11 mouse cellular contexts compared by ENCODE assay signal in the genomic region with DNA sequence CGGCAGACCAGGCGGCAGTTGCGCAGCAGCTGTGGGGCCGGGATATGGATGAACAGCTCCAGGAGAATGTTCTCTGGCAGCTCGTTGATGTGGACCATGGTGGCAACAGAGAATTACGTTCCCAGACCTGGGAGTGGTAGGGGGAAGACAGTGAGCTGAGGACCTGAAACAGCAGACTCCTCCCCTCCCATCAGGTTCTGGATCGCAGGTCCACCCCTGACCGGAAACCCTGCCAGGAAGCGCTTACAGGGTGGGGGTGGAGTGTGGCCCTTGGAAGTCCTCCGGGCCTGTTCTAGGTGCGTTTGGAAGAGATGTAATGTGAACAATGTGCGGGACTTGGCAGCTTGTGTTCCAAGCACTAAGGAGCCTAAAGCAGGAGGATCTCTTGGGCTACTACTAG. TPM values are rescaled to one million over a fixed set of nuclear protein-coding genes. Genes with fewer than 3 reads are reported as not detected.
DNase-seq lines count a peak whose midpoint lies in the region; ATAC-seq and TF ChIP-seq lines count a peak whose summit lies in the region.
"Had no signal": no experiment of that assay in that cellular context is flagged by ENCODE, and none has a peak within 500 bp of the region (broad histone marks: within the 10 kb centered on the region; RNA-seq: fewer than 3 reads in every experiment).

No protein-coding gene starts in this region.

- no peak overlapping the region for H3K9ac ChIP-seq in heart, embryonic 14.5 days (ENCODE audit: low read length)
- H3K9ac ChIP-seq in lung, postnatal 0 days (replicated peaks; ENCODE audit: low read depth) = no peak overlapping the region
- H3K9ac ChIP-seq: forebrain, embryonic 12.5 days had no signal

- TF ChIP-seq EP300 in lung, postnatal 0 days (IDR thresholded peaks at IDR 0.05) = no peak

- no peaks in the 10 kb centered on the region for H3K9me3 ChIP-seq in heart, embryonic 14.5 days (ENCODE audit: control insufficient read depth, low read length)
- H3K9me3 ChIP-seq in lung, postnatal 0 days (ENCODE audit: low read length) = no peaks in the 10 kb centered on the region
- H3K9me3 ChIP-seq in limb, embryonic 10.5 days (replicated peaks) = no peaks in the 10 kb centered on the region
- H3K9me3 ChIP-seq: forebrain, embryonic 12.5 days had no signal

- no peak for DNase-seq in heart, postnatal 36 days
- DNase-seq in lung, postnatal 0 days (ENCODE audit: low spot score) = no peak
- no peak for DNase-seq in lung, postnatal 4 days
- no peak for DNase-seq in limb, embryonic 10.5 days (ENCODE audit: low spot score)
- DNase-seq in spleen, postnatal 10 days (ENCODE audit: low spot score in 2 of 2) = no peak
- DNase-seq: midbrain, embryonic 14.5 days had no signal

- intact Hi-C loops in heart, postnatal 36 days (cut with DNase I) = loop anchor here (10.0 kb wide), 1 partner anchor 1015 kb away; a partner anchor contains a TSS

- no peaks in the 10 kb centered on the region for H3K27me3 ChIP-seq in heart, embryonic 14.5 days (ENCODE audit: control insufficient read depth, insufficient read depth, low read length)
- no peaks in the 10 kb centered on the region for H3K27me3 ChIP-seq in lung, postnatal 0 days (replicated peaks; ENCODE audit: insufficient read depth, low read length)
- no peaks in the 10 kb centered on the region for H3K27me3 ChIP-seq in limb, embryonic 10.5 days (ENCODE audit: low read depth, poor library complexity, severe bottlenecking)
- H3K27me3 ChIP-seq: forebrain, embryonic 12.5 days had no signal

- H3K4me2 ChIP-seq in heart, embryonic 14.5 days (ENCODE audit: low read length) = 0 out of 2 replicates have a peak overlapping the region, but pooled peaks have one; percentile 3
- H3K4me2 ChIP-seq in lung, postnatal 0 days (replicated peaks; ENCODE audit: low read depth, low read length) = no peak overlapping the region
- H3K4me2 ChIP-seq: forebrain, embryonic 12.5 days had no signal

- H3K4me1 ChIP-seq in heart, embryonic 14.5 days (ENCODE audit: control insufficient read depth in 2 of 2, insufficient read depth in 2 of 2, low read length in 2 of 2) = peaks cover 3 to 5% of the 10 kb centered on the region in 2 experiments; a peak in 2 of 4 replicates
- H3K4me1 ChIP-seq in lung, postnatal 0 days (ENCODE audit: insufficient read depth, low read depth, low read length) = no peaks in the 10 kb centered on the region
- H3K4me1 ChIP-seq in limb, embryonic 10.5 days = peaks cover 31% of the 10 kb centered on the region

- TF ChIP-seq CTCF in lung, postnatal 0 days (IDR thresholded peaks at IDR 0.05) = no peak

- H3K36me3 ChIP-seq in heart, embryonic 14.5 days (ENCODE audit: control insufficient read depth, insufficient read depth, low read length) = peaks cover 44% of the 10 kb centered on the region
- peaks cover 4% of the 10 kb centered on the region; the same call in 1 of the 2 replicates for H3K36me3 ChIP-seq in lung, postnatal 0 days (ENCODE audit: insufficient read depth, low read length)
- peaks cover 29% of the 10 kb centered on the region for H3K36me3 ChIP-seq in limb, embryonic 10.5 days

- WGBS in heart, embryonic 14.5 days = 40% methylated on average over 12 of the region's 12 CpGs
- WGBS in lung, postnatal 0 days = 55% methylated on average over 12 of the region's 12 CpGs
- WGBS in limb, embryonic 10.5 days = 49% methylated on average over 12 of the region's 12 CpGs

- H3K4me3 ChIP-seq in heart, embryonic 14.5 days (ENCODE audit: control insufficient read depth in 1 of 2, insufficient read depth in 1 of 2, low read depth in 1 of 2, low read length in 2 of 2) = no peak overlapping the region
- no peak overlapping the region for H3K4me3 ChIP-seq in lung, postnatal 0 days (ENCODE audit: low read depth, low read length)
- H3K4me3 ChIP-seq in limb, embryonic 10.5 days = no peak overlapping the region
- H3K4me3 ChIP-seq: forebrain, embryonic 12.5 days had no signal

- no peak for ATAC-seq in heart, embryonic 14.5 days (ENCODE audit: insufficient number of reproducible peaks, insufficient read depth, low FRiP score, low read depth)
- ATAC-seq in lung, postnatal 0 days = no peak
- ATAC-seq in erythroid progenitor cell, adult 5-6 weeks (replicated peaks; ENCODE audit: low FRiP score, poor library complexity, severe bottlenecking) = no peak

- no peak overlapping the region for H3K27ac ChIP-seq in heart, embryonic 14.5 days (replicated peaks in 1 of 2; ENCODE audit: control insufficient read depth in 1 of 2, insufficient read depth in 1 of 2, low read depth in 2 of 2, low read length in 2 of 2)
- H3K27ac ChIP-seq in lung, postnatal 0 days (ENCODE audit: low read length) = peak overlapping the region; percentile 38; the same call in 1 of the 2 replicates
- H3K27ac ChIP-seq in limb, embryonic 10.5 days = peak overlapping the region; percentile 80
- H3K27ac ChIP-seq: forebrain, embryonic 12.5 days; macrophage had no signal

RNA-seq across cellular contexts. Expression of a gene that starts 2.4 kb away (rescaled TPM):
- 18.5 and 18.8 TPM in 2 replicates for polyA plus RNA-seq in heart, embryonic 14.5 days (2014; fragmentation: Nextera tagmentation; extraction: Ambion mirVana)
- total RNA-seq in heart, postnatal 36 days (2021) = 10 to 100 TPM; 38.9 to 40.3 TPM
- 53.1 and 58.5 TPM in 2 replicates for polyA plus RNA-seq in lung, postnatal 0 days (2015; fragmentation: Nextera tagmentation; extraction: Ambion mirVana)
- polyA plus RNA-seq in limb, embryonic 10.5 days (2016; fragmentation: Nextera tagmentation; extraction: Ambion mirVana) = 9.0 and 11.1 TPM in 2 replicates
- total RNA-seq in erythroid progenitor cell, adult 5-6 weeks (2015; ENCODE audit: low replicate concordance) = 3.2 TPM in 1 of 2 replicates, not detected in the other
- 2.1 TPM in 1 of 2 replicates, not detected in the other for total RNA-seq in erythroid progenitor cell, adult 5-6 weeks (2017; ENCODE audit: low replicate concordance)

RNA-seq across cellular contexts. Expression of a gene that starts 10.7 kb away (rescaled TPM):
- polyA plus RNA-seq in heart, embryonic 14.5 days (2014; fragmentation: Nextera tagmentation; extraction: Ambion mirVana) = 28.3 and 31.2 TPM in 2 replicates
- total RNA-seq in heart, postnatal 36 days (2021) = 10 to 100 TPM; 18.2 to 18.8 TPM
- polyA plus RNA-seq in lung, postnatal 0 days (2015; fragmentation: Nextera tagmentation; extraction: Ambion mirVana) = 7.1 and 8.4 TPM in 2 replicates
- polyA plus RNA-seq in limb, embryonic 10.5 days (2016; fragmentation: Nextera tagmentation; extraction: Ambion mirVana) = 4.4 and 9.7 TPM in 2 replicates
- total RNA-seq in erythroid progenitor cell, adult 5-6 weeks (2015; ENCODE audit: low replicate concordance) = 1.1 TPM in 1 of 2 replicates, not detected in the other
- total RNA-seq in erythroid progenitor cell, adult 5-6 weeks (2017; ENCODE audit: low replicate concordance) = not detected in 2 replicates

RNA-seq across cellular contexts. Expression of a gene that starts 10.9 kb away (rescaled TPM):
- 0.15 TPM in 1 of 2 replicates, not detected in the other for polyA plus RNA-seq in heart, embryonic 14.5 days (2014; fragmentation: Nextera tagmentation; extraction: Ambion mirVana)
- under 1 TPM in 1 of 2 experiments, not detected in 1; 0.19 TPM for total RNA-seq in heart, postnatal 36 days (2021)
- polyA plus RNA-seq in lung, postnatal 0 days (2015; fragmentation: Nextera tagmentation; extraction: Ambion mirVana) = 0.42 and 0.66 TPM in 2 replicates
- polyA plus RNA-seq in limb, embryonic 10.5 days (2016; fragmentation: Nextera tagmentation; extraction: Ambion mirVana) = 0.49 and 0.65 TPM in 2 replicates
- not detected in 2 replicates for total RNA-seq in erythroid progenitor cell, adult 5-6 weeks (2015; ENCODE audit: low replicate concordance)
- not detected in 2 replicates for total RNA-seq in erythroid progenitor cell, adult 5-6 weeks (2017; ENCODE audit: low replicate concordance)
- polyA plus RNA-seq: macrophage had no signal

RNA-seq across cellular contexts. Expression of a gene that starts 19.0 kb away (rescaled TPM):
- not detected in 2 replicates for polyA plus RNA-seq in heart, embryonic 14.5 days (2014; fragmentation: Nextera tagmentation; extraction: Ambion mirVana)
- total RNA-seq in heart, postnatal 36 days (2021) = under 1 TPM; 0.05 to 0.11 TPM
- 0.06 TPM in 2 replicates for polyA plus RNA-seq in lung, postnatal 0 days (2015; fragmentation: Nextera tagmentation; extraction: Ambion mirVana)
- polyA plus RNA-seq in limb, embryonic 10.5 days (2016; fragmentation: Nextera tagmentation; extraction: Ambion mirVana) = 0.78 and 1.3 TPM in 2 replicates
- total RNA-seq in erythroid progenitor cell, adult 5-6 weeks (2015; ENCODE audit: low replicate concordance) = 0.42 TPM in 1 of 2 replicates, not detected in the other
- total RNA-seq in erythroid progenitor cell, adult 5-6 weeks (2017; ENCODE audit: low replicate concordance) = not detected in 2 replicates
- polyA plus RNA-seq: heart, embryonic 16.5 days; macrophage had no signal

RNA-seq across cellular contexts. Expression of a gene that starts 19.4 kb away (rescaled TPM):
- 40.9 and 42.1 TPM in 2 replicates for polyA plus RNA-seq in heart, embryonic 14.5 days (2014; fragmentation: Nextera tagmentation; extraction: Ambion mirVana)
- 10 to 100 TPM; 10.6 to 11.9 TPM for total RNA-seq in heart, postnatal 36 days (2021)
- 35.2 and 35.7 TPM in 2 replicates for polyA plus RNA-seq in lung, postnatal 0 days (2015; fragmentation: Nextera tagmentation; extraction: Ambion mirVana)
- polyA plus RNA-seq in limb, embryonic 10.5 days (2016; fragmentation: Nextera tagmentation; extraction: Ambion mirVana) = 71.7 and 93.8 TPM in 2 replicates
- 11.5 and 20.5 TPM in 2 replicates for total RNA-seq in erythroid progenitor cell, adult 5-6 weeks (2015; ENCODE audit: low replicate concordance)
- total RNA-seq in erythroid progenitor cell, adult 5-6 weeks (2017; ENCODE audit: low replicate concordance) = 0.30 and 5.5 TPM in 2 replicates

Comparison
In these comparisons a context has a peak if more than half of its experiments do, and no peak if none do; other contexts are left out.
1. H3K27ac ChIP-seq: peak in lung, postnatal 0 days (single experiment) and limb, embryonic 10.5 days (single experiment); none in heart, embryonic 14.5 days (0 of 2).